ENCODE assay signal across 8 mouse cellular contexts in the genomic region with DNA sequence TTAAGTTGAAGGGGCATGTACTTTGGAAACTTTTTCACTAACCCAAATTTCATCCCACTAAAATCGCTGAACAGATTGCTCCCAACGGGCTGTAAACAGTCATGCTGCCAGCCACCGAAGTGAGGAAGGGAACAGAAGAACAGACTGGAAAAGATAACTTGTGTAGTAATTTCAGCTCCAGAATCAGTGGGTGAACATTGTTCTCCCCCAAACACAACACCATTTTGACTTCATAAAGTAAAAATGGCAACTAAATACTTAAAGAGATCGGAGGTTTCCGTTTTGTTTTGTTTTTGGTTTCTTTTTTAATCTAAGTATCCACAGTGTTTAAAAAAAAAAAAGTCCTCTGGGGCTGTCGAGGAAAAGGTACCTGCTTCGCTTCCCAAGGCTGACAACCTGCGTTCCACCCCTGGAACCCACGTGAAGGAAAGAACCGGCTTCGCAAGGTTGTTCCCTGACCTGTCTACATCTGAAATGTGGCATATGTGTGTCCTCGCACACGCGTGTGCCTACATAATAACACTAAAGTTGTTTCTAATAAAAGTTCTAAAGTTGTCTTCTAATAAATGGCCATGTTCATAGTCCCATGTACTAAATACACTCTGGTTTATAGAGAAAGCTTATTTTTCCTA. TPM values are rescaled to one million over a fixed set of nuclear protein-coding genes. Genes with fewer than 3 reads are reported as not detected.
DNase-seq lines count a peak whose midpoint lies in the region; ATAC-seq and TF ChIP-seq lines count a peak whose summit lies in the region.

No protein-coding gene starts in this region.

- peaks cover 5% of the 10 kb centered on the region; the same call in 1 of the 2 replicates for H3K4me1 ChIP-seq in brown adipose tissue, adult 24 weeks (ENCODE audit: control insufficient read depth, insufficient read depth, insufficient read length, low read length)
- peaks cover 17% of the 10 kb centered on the region for H3K4me1 ChIP-seq in heart, postnatal 0 days (ENCODE audit: control insufficient read depth, insufficient read depth)
- H3K4me1 ChIP-seq in lung, postnatal 0 days (ENCODE audit: insufficient read depth, low read depth, low read length), result peaks cover 5% of the 10 kb centered on the region; the same call in 1 of the 2 replicates

- no peak for TF ChIP-seq CTCF in heart, postnatal 0 days (IDR thresholded peaks at IDR 0.05; ENCODE audit: low read depth)
- TF ChIP-seq CTCF in lung, postnatal 0 days (IDR thresholded peaks at IDR 0.05), result no peak

- H3K4me3 ChIP-seq in brown adipose tissue, adult 24 weeks (ENCODE audit: insufficient read depth, low read depth, low read length), result peak overlapping the region; percentile 51
- peak overlapping the region; percentile 95 for H3K4me3 ChIP-seq in heart, postnatal 0 days (ENCODE audit: low read depth, low read length)
- H3K4me3 ChIP-seq in lung, postnatal 0 days (ENCODE audit: low read depth, low read length), result peak overlapping the region; percentile 98; the same call in 1 of the 2 replicates

- peak; percentile 12 to 29 for DNase-seq in layer of hippocampus, postnatal 36 days
- no peak for DNase-seq in layer of hippocampus, adult 9-11 months
- no peak for DNase-seq in heart, postnatal 0 days (ENCODE audit: low spot score)
- DNase-seq in lung, postnatal 0 days (ENCODE audit: low spot score), result peak; percentile 18
- no peak for DNase-seq in ovary, postnatal 14 days (ENCODE audit: low spot score)
- no peak for DNase-seq in left cerebral cortex, adult 18-20 months (ENCODE audit: low spot score in 2 of 2)
- DNase-seq in left cerebral cortex, postnatal 36 days (ENCODE audit: low spot score in 2 of 2), result no peak

- ATAC-seq in heart, postnatal 0 days (ENCODE audit: insufficient read depth, low read depth), result no peak
- ATAC-seq in lung, postnatal 0 days, result no peak

- no peak for TF ChIP-seq EP300 in heart, postnatal 0 days (IDR thresholded peaks at IDR 0.05; ENCODE audit: low read depth)
- no peak for TF ChIP-seq EP300 in lung, postnatal 0 days (IDR thresholded peaks at IDR 0.05)

- intact Hi-C loops in left cerebral cortex, postnatal 36 days (cut with DNase I), result loop anchor here (5.0 kb wide), 3 partner anchors 36 to 326 kb away; a partner anchor contains a TSS

- H3K4me2 ChIP-seq in heart, postnatal 0 days (ENCODE audit: low read depth, low read length), result peak overlapping the region; percentile 90
- peak overlapping the region; percentile 76 for H3K4me2 ChIP-seq in lung, postnatal 0 days (replicated peaks; ENCODE audit: low read depth, low read length)

- H3K27me3 ChIP-seq in heart, postnatal 0 days (ENCODE audit: control insufficient read depth, insufficient read depth, low read length), result no peaks in the 10 kb centered on the region
- no peaks in the 10 kb centered on the region for H3K27me3 ChIP-seq in lung, postnatal 0 days (replicated peaks; ENCODE audit: insufficient read depth, low read length)

- no peaks in the 10 kb centered on the region for H3K36me3 ChIP-seq in heart, postnatal 0 days (replicated peaks; ENCODE audit: control insufficient read depth, insufficient read depth, low read length)
- no peaks in the 10 kb centered on the region for H3K36me3 ChIP-seq in lung, postnatal 0 days (ENCODE audit: insufficient read depth, low read length)

- peak overlapping the region; percentile 98 for H3K9ac ChIP-seq in heart, postnatal 0 days (replicated peaks; ENCODE audit: low read depth, low read length)
- H3K9ac ChIP-seq in lung, postnatal 0 days (replicated peaks; ENCODE audit: low read depth), result no peak overlapping the region

- 42% methylated on average over 14 of the region's 14 CpGs for WGBS in heart, postnatal 0 days
- WGBS in lung, postnatal 0 days, result 35% methylated on average over 14 of the region's 14 CpGs

- peak overlapping the region; percentile 74 for H3K27ac ChIP-seq in brown adipose tissue, adult 24 weeks (replicated peaks; ENCODE audit: low read depth, low read length)
- peak overlapping the region; percentile 98 for H3K27ac ChIP-seq in heart, postnatal 0 days (ENCODE audit: low read depth)
- H3K27ac ChIP-seq in lung, postnatal 0 days (ENCODE audit: low read length), result peak overlapping the region; percentile 99

- no peaks in the 10 kb centered on the region for H3K9me3 ChIP-seq in heart, postnatal 0 days (replicated peaks; ENCODE audit: control insufficient read depth, low read length)
- no peaks in the 10 kb centered on the region for H3K9me3 ChIP-seq in lung, postnatal 0 days (ENCODE audit: low read length)

RNA-seq across cellular contexts. Expression of a gene that starts 1.3 kb away (rescaled TPM):
- 10 to 100 TPM; 33.9 to 35.4 TPM for total RNA-seq in layer of hippocampus, postnatal 36 days (2021)
- 28.8 and 29.5 TPM in 2 replicates for polyA plus RNA-seq in brown adipose tissue, adult 24 weeks (2012; ENCODE audit: insufficient read depth, insufficient read length, missing spikeins)
- 10.8 and 12.9 TPM in 2 replicates for total RNA-seq in heart, postnatal 0 days (2014; rRNA removed; ENCODE audit: low replicate concordance)
- 5.2 and 5.7 TPM in 2 replicates for polyA plus RNA-seq in heart, postnatal 0 days (2015; fragmentation: Nextera tagmentation; extraction: Ambion mirVana)
- 10.6 and 11.9 TPM in 2 replicates for polyA plus RNA-seq in lung, postnatal 0 days (2015; fragmentation: Nextera tagmentation; extraction: Ambion mirVana)
- 10 to 100 TPM; 36.3 to 39.6 TPM for total RNA-seq in left cerebral cortex, adult 18-20 months (2021)
- 10 to 100 TPM; 30.8 to 33.7 TPM for total RNA-seq in left cerebral cortex, postnatal 36 days (2021)

RNA-seq across cellular contexts. Expression of a gene that starts 41.8 kb away (rescaled TPM):
- 10 to 100 TPM; 19.8 to 20.0 TPM for total RNA-seq in layer of hippocampus, postnatal 36 days (2021)
- 17.0 and 17.7 TPM in 2 replicates for polyA plus RNA-seq in brown adipose tissue, adult 24 weeks (2012; ENCODE audit: insufficient read depth, insufficient read length, missing spikeins)
- total RNA-seq in heart, postnatal 0 days (2014; rRNA removed; ENCODE audit: low replicate concordance), result 22.0 and 24.7 TPM in 2 replicates
- polyA plus RNA-seq in heart, postnatal 0 days (2015; fragmentation: Nextera tagmentation; extraction: Ambion mirVana), result 13.9 and 14.7 TPM in 2 replicates
- polyA plus RNA-seq in lung, postnatal 0 days (2015; fragmentation: Nextera tagmentation; extraction: Ambion mirVana), result 3.7 and 4.5 TPM in 2 replicates
- total RNA-seq in left cerebral cortex, adult 18-20 months (2021), result 10 to 100 TPM; 21.9 TPM
- total RNA-seq in left cerebral cortex, postnatal 36 days (2021), result 10 to 100 TPM; 15.4 to 18.6 TPM

RNA-seq across cellular contexts. Expression of a gene that starts 41.8 kb away (rescaled TPM):
- 10 to 100 TPM; 34.4 to 40.8 TPM for total RNA-seq in layer of hippocampus, postnatal 36 days (2021)
- 27.5 and 41.6 TPM in 2 replicates for polyA plus RNA-seq in brown adipose tissue, adult 24 weeks (2012; ENCODE audit: insufficient read depth, insufficient read length, missing spikeins)
- total RNA-seq in heart, postnatal 0 days (2014; rRNA removed; ENCODE audit: low replicate concordance), result 8.9 and 20.6 TPM in 2 replicates
- polyA plus RNA-seq in heart, postnatal 0 days (2015; fragmentation: Nextera tagmentation; extraction: Ambion mirVana), result 40.9 and 41.4 TPM in 2 replicates
- polyA plus RNA-seq in lung, postnatal 0 days (2015; fragmentation: Nextera tagmentation; extraction: Ambion mirVana), result 18.5 and 21.4 TPM in 2 replicates
- total RNA-seq in left cerebral cortex, adult 18-20 months (2021), result 10 to 100 TPM; 32.7 to 32.8 TPM
- 10 to 100 TPM; 32.0 to 34.7 TPM for total RNA-seq in left cerebral cortex, postnatal 36 days (2021)

Comparison
In these comparisons a context has a peak if more than half of its experiments do, and no peak if none do; other contexts are left out.
1. DNase-seq: peak in layer of hippocampus, postnatal 36 days (2 of 2) and lung, postnatal 0 days (single experiment); none in layer of hippocampus, adult 9-11 months (single experiment), heart, postnatal 0 days (single experiment), ovary, postnatal 14 days (single experiment), left cerebral cortex, adult 18-20 months (0 of 2) and left cerebral cortex, postnatal 36 days (0 of 2).
2. Peak in every context shown above with its lines, with median percentiles within 50 percentile points of each other: H3K27ac ChIP-seq and H3K4me3 ChIP-seq.